Mouse (Mus musculus): ENCODE results near the gene Gm4513. TPM values are rescaled to one million over a fixed set of nuclear protein-coding genes. Genes with fewer than 3 reads are reported as not detected.
"Not testable (repeated sequence)": the region's sequence is repeated elsewhere in the genome, so short reads cannot be mapped to it uniquely, and the experiment has no call there.

Gene Gm4513
- total RNA-seq (2021) = not detected

DNA sequence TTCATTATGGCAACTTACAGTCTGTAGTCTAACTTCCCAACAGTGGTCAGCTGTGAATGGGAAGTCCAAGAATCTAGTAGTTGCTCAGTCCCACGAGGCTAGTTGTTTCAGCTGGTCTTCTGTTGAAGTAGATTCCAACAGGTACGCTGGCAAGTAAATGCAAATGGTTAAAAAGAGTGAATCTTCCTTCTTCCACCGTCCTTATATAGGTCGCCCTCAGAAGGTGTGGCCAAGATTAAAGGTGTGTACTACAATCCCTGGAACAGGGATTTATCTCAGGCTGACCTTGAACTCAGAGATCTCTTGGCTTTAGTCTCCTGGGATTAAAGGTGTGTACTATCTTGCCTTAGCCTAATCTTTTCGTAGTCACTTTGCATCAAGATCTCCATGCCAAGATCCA is at the start of gene Gm4513:
Gene Gm4513 (minus strand): TSS at position 101 of the 400 bp plus-strand sequence.
- DNase-seq; intact Hi-C loops (cut with DNase I): not testable (repeated sequence)

DNA sequence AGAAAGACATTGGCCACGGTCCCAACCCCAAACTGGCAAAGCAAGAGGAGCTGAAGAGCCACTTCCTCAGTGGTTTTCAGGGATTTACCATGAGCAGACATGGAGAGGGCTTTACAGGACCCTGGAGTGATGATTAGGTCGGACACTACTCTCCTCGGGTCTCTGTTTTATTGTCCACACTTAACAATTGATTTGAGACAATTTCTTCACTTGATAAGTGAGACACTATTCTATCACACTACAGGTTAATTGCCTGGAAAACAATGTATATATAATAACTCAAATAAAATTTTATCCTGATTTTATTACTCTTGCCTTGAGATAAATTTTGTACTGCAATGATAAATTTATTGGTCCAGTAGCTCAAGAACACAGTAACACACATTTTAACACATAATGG is 22.7 kb downstream of the Gm4513 start, which contains the start of gene Gm4141:
Gene Gm4141 (minus strand): TSS at position 101 of the 400 bp plus-strand sequence.
- intact Hi-C loops (cut with DNase I); DNase-seq: not testable (repeated sequence)

GRCm38 (mm10) chr7:20545657-20546056 is 53.2 kb downstream of the Gm4513 start, which contains the start of gene Gm5726:
TSS of gene Gm5726 (minus strand) at chr7:20545757.
- intact Hi-C loops (cut with DNase I); DNase-seq: not testable (repeated sequence)

Other genes starting within 250 kb of the Gm4513 start
- not detected for gene Gm5728, start 223.6 kb downstream of the Gm4513 start, total RNA-seq (2021)
- not detected for gene Vmn1r100, start 181.1 kb downstream of the Gm4513 start, total RNA-seq (2021)
- not detected for gene Vmn1r101, start 156.4 kb downstream of the Gm4513 start, total RNA-seq (2021)
- gene Gm10670, start 124.1 kb downstream of the Gm4513 start, total RNA-seq (2021) = not detected
- gene Vmn1r103, start 88.5 kb downstream of the Gm4513 start, total RNA-seq (2021) = not detected
- not detected for gene Vmn1r104, start 65.2 kb downstream of the Gm4513 start, total RNA-seq (2021)
- gene Gm5726, start 53.3 kb downstream of the Gm4513 start, total RNA-seq (2021) = not detected
- gene Gm4141, start 22.8 kb downstream of the Gm4513 start, total RNA-seq (2021) = not detected
- gene Vmn1r107, start 69.9 kb upstream of the Gm4513 start, total RNA-seq (2021) = not detected
- gene Vmn1r111, start 104.2 kb upstream of the Gm4513 start, total RNA-seq (2021) = not detected
- gene Gm10668, start 131.6 kb upstream of the Gm4513 start, total RNA-seq (2021) = not detected
- gene Vmn1r112, start 172.2 kb upstream of the Gm4513 start, total RNA-seq (2021) = not detected
- gene Vmn1r113, start 188.3 kb upstream of the Gm4513 start, total RNA-seq (2021) = not detected
- gene Vmn1r114, start 213.2 kb upstream of the Gm4513 start, total RNA-seq (2021) = not detected
- gene Vmn1r115, start 246.0 kb upstream of the Gm4513 start, total RNA-seq (2021) = not detected

All from left cerebral cortex, postnatal 4 days (tissue).